Mouse (Mus musculus): Measurements from ENCODE around the gene Slc39a11.
"Not testable (repeated sequence)": the region's sequence is repeated elsewhere in the genome, so short reads cannot be mapped to it uniquely, and the experiment has no call there.

The Slc39a11 gene

DNA sequence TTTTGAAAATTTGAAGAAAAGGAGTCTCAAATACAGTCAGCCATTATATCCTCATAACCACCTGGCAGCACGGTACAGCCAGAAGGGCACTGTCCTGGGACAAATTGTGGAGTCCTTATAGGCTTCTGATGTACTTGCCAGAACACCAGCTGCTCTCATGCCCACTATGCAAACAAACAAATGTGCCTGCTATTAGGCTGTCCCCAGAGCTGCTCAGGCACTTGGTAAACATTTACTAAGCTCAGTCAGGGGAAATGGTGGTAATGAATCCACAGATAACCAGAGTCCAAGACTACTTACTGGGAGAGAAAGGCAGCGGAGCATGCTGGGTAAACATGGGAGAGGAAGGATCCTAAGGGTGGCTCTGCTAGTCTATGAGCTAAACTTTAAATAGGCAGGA lies 17.2 kb upstream of the Slc39a11 start:
- DNase-seq, result no peak

DNA sequence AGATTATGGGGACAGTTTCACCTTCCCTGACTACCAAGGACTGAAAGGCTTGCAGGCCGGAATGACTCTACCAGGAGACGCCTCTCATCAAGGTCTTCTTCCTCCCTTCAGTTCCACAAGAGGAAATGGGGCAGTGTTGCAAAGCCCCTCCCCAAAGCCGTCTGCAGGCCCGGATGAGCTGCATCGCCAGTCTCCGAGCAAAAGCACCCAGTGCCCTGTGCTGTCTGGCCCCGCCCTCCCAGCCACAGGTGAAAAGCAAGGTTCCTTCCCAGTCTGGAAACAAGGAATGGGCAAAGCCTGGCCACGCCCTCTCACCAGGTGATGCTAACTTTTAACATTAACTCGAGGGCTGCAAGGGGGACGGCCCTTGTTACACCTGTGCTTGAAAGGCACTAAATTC lies 16.8 kb upstream of the Slc39a11 start:
- DNase-seq, result peak; percentile 90

DNA sequence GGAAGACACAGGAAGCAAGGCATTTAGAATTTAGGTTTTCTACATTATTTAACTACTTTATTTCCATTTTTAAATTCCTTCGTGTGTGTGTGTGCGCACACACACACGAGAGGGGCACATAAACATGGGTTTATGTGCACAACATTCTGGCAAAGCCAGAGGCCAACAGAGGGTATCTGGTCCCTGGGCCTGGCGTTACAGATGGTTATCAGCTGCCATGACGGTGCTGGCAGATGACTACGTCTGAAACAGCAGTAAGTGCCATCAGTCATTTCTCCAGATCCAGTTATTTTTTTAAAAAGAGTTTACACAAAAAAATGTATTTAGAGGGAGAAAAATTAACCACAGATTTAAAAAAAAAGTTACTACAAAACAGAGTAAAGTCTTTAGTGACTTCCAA lies 16.3 kb upstream of the Slc39a11 start:
- DNase-seq, result no peak

GRCm38 (mm10) chr11:113664279-113664678 lies 14.4 kb upstream of the Slc39a11 start:
- DNase-seq, result no peak

- peak; percentile 91 for DNase-seq
Observed at GRCm38 (mm10) chr11:113661835-113662351, 12.0 kb upstream of the Slc39a11 start.

DNA sequence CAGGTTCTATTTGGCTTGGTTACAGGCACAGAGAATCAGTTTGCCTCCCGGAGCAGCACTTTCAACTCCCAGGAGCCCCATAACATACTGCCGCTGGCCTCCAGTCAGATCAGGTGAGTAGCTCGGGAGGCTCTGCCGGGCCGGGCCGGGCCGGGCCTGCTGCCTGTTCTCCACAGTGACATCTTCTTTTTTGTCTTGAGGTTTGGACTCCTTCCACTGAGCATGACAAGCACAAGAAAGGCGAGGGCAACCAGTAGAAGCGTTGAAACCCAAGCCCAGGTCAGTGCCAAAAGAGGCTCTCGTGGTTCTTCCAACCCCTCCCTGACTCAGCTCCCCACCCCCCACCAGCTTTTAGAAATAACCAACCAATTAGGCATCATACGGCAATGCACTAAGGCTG lies 11.1 kb upstream of the Slc39a11 start:
- no peak for DNase-seq

DNA sequence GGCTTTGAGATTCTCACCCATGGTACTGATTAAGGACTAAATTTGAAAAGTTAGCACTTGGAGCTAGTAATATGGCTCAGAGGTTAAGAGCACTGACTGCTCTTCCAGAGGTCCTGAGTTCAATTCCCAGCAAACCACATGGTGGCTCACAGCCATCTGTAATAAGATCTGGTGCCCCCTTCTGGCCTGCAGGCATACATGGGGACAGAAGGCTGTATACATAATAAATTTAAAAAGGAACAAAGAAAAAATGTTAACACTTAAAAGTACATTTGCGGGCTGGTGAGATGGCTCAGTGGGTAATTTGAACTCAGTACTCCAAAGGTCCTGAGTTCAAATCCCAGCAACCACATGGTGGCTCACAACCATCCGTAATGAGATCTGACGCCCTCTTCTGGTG lies 10.3 kb upstream of the Slc39a11 start:
- not testable (repeated sequence) for DNase-seq

- DNase-seq, result no peak
Observed at GRCm38 (mm10) chr11:113658763-113659162, 8.9 kb upstream of the Slc39a11 start.

DNA sequence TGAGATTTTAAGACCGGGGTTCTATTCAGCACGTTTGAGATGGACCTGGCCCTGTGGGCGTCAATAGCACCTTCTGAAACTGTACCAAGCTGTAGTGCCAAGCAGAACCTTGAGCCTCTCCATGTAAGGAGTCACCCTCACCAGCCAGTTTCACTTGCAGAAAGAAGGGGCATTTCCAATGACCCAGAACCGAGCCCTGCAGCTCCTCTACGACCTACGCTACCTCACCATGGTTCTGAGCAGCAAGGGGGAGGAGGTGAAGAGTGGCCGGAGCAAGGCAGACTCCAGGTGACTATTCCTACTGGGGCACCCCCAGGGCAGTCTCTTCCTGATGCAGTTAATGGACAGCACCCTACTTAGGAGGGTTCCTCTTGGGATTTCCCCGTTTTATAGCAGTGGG lies 8.4 kb upstream of the Slc39a11 start:
- no peak for DNase-seq

- DNase-seq, result no peak
Observed at GRCm38 (mm10) chr11:113657221-113657620, 7.3 kb upstream of the Slc39a11 start.

GRCm38 (mm10) chr11:113656511-113656932 lies 6.6 kb upstream of the Slc39a11 start:
- no peak for DNase-seq

DNA sequence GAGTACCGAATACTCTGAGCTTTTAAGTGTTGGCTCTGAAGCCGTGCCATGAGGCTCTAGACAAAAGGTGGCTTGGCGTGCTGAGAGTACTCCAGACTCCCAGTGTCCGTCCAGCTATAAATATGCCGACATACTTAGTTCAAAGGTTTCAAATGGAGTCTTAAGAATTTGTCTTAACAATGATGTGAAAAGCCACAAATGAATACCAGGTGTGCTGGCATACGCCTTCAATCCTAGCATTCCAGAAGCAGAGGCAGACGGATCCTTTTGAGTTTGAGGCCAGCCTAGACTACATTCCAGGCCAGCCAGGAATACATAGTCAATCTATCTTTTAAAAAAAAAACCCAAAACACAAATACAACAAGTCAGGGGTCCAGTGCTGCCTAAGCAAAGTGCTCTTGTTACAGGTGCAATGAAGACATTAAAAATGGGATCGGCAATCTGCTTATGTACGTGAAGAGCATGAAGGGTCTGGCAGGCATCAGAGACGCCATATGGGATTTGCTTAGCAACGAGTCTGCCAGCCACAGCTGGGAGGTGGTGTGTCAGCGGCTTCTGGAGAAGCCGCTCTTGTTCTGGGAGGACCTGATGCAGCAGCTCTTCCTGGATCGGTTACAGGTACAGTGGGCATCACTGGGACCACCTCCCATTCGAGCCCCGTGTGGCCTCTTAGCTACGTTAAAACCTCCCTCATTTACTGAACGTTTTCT lies 4.8 kb upstream of the Slc39a11 start:
- no peak for DNase-seq

DNA sequence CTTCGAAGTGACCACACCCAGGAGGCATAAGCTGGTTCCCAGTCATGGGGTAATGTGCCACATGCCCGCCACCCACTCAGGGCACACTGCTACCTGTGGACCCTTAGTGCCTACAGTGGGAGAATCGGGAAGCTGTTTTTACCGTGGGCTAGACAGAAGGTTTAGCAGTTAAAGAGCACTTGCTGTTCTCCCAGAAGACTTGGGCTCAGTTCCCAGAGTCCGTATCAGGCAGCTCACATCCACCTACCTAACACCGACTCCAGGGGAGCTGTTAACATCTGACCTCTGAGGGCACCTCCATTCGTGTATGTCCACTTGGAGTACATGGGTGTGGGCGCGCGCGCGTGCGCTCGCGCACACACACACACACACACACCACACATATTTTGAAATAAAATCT lies 4.2 kb upstream of the Slc39a11 start:
- DNase-seq, result no peak

GRCm38 (mm10) chr11:113652516-113652915 lies 2.6 kb upstream of the Slc39a11 start:
- DNase-seq, result no peak

DNA sequence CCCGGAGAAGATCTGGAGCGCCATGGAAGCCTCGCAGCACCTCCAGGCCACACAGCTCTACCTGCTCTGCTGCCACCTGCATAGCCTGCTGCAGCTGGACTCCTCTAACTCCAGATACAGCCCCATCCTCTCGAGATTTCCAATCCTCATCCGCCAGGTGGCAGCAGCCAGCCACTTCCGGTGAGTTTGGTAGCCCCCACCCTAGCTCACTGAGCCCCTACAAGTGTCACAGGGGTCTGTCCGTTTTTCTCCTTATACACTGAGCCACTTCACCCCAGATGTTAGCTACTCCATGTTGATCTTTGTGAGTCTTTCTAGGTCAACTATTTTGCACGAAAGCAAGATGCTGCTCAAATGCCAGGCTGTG lies 2.0 kb upstream of the Slc39a11 start:
- peak; percentile 88 for DNase-seq

GRCm38 (mm10) chr11:113651206-113651906 lies 1.5 kb upstream of the Slc39a11 start:
- peak; percentile 88 for DNase-seq

DNA sequence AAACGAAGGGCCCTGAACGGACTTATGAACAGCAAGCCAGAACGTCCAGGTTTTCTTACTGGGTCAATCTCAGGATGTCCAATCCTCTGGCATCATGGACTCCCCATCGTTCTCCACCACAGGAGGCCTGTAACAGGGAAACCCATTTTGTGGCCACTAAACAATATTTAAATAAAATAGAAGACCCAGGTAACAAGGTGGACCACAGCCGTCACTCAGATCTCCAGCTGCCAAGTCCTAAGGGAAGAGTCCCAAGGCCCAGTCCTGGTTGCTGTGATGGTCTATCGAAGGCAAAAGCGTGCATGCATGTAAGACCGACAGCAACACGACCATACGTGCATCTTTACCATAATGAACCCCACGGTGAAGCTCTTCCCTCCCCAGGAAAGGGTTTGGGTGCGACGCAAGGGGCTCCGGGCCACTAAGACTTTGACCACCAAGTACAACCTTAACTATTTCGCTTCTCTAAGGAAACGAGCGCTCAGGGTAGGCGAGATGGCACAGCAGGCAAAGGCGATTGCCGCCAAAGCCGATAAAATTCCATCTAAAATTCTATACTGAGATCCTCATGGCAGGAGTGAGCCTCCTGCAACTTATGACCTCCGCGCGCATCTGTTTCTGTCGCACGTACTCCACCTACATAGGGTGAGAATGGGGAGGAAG lies 1.1 kb downstream of the Slc39a11 start, which contains the start of gene Cog1:
Cog1 (plus strand) TSS at position 480 of the 663 bp plus-strand sequence.
- peak; percentile 94 for DNase-seq

DNA sequence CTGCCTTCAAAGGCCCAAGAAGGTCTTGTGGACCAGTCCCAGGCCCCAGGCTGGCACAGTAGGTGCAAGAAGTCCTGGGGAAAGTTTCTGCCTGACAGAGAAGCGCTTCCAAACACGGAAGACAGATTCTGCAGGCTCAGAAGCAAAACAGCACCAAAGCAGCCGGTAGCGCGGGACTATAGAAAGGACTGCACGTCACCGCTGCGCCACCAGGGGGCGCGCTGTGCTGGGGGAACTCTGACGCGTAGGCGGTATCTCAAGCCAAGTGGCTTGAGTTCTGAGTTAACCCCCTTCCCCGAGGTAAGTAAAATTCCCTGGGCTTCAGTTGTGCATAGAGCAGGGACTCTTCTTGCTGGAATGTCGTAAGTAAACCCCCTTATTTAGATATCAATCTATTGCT lies 1.7 kb downstream of the Slc39a11 start:
- DNase-seq, result peak; percentile 95

DNA sequence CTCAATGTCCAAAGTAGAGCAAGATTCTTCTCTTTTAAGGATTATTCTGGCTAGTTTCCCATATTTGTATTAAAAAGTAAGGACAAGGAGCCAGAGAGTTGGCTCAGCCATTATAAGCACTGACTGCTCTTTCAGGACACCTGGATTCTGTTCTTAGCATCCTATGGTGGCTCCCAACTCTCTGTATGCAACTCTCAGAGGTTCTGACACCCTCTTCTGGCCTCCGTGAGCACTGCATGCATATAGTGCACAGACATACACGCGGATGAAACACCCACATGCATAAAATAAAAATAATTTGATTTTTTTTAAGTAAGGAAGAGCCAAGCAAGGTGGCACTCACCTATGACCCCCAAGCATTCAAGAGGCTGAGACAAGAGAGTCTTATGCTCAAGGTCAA lies 4.7 kb downstream of the Slc39a11 start:
- no peak for DNase-seq

- DNase-seq, result no peak
Observed at GRCm38 (mm10) chr11:113638680-113639079, 11.2 kb downstream of the Slc39a11 start.

GRCm38 (mm10) chr11:113634699-113635121 lies 15.2 kb downstream of the Slc39a11 start:
- no peak for DNase-seq

GRCm38 (mm10) chr11:113633398-113633797 lies 16.5 kb downstream of the Slc39a11 start:
- DNase-seq, result no peak

DNA sequence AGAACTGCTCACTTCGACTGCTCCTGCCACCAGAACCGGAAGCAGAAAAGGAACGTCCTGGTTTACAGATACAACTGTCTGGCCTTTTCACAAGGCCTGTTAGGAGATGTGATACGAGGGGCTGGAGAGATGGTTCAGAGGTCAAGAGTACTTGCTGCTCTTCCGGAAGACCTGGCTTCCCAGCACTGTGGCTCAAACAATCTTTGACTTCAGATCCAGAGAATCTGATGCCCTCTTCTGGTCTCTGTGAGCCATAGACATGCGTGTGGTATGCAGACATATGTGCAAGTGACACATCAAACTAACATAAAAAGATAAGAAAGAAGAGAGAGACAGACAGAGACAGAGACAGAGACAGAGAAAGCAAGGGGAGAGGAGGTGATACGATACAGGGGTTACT lies 17.6 kb downstream of the Slc39a11 start:
- DNase-seq, result no peak

- DNase-seq, result no peak
Observed at GRCm38 (mm10) chr11:113631862-113632261, 18.0 kb downstream of the Slc39a11 start.
